Comparison of ENCODE assay signal across 12 mouse cellular contexts in genomic region chr4:64492260-64492962, GRCm38 (mm10).
DNase-seq lines count a peak whose midpoint lies in the region; ATAC-seq and TF ChIP-seq lines count a peak whose summit lies in the region.
"Had no signal": no experiment of that assay in that cellular context is flagged by ENCODE, and none has a peak within 500 bp of the region (broad histone marks: within the 10 kb centered on the region; RNA-seq: fewer than 3 reads in every experiment).

No protein-coding gene starts in this region.

- H3K27me3 ChIP-seq in kidney, postnatal 0 days (ENCODE audit: insufficient read depth, low read length) = no peaks in the 10 kb centered on the region
- no peaks in the 10 kb centered on the region for H3K27me3 ChIP-seq in E14TG2a.4 (ENCODE audit: insufficient read depth, low read length)
- H3K27me3 ChIP-seq in hindbrain, postnatal 0 days (ENCODE audit: insufficient read depth, low read length) = no peaks in the 10 kb centered on the region
- H3K27me3 ChIP-seq: limb, embryonic 12.5 days; neural tube, embryonic 13.5 days; stomach, embryonic 15.5 days had no signal

- H3K27ac ChIP-seq in kidney, postnatal 0 days = no peak overlapping the region
- no peak overlapping the region for H3K27ac ChIP-seq in hindbrain, postnatal 0 days
- H3K27ac ChIP-seq: limb, embryonic 12.5 days; neural tube, embryonic 13.5 days; stomach, embryonic 15.5 days had no signal

- no peaks in the 10 kb centered on the region for H3K9me3 ChIP-seq in kidney, postnatal 0 days (replicated peaks; ENCODE audit: low read length)
- no peaks in the 10 kb centered on the region for H3K9me3 ChIP-seq in E14TG2a.4 (ENCODE audit: low read length)
- H3K9me3 ChIP-seq in hindbrain, postnatal 0 days (ENCODE audit: low read length) = no peaks in the 10 kb centered on the region
- H3K9me3 ChIP-seq: limb, embryonic 12.5 days; neural tube, embryonic 13.5 days; stomach, embryonic 15.5 days had no signal

- peak; percentile 89 for DNase-seq in kidney, postnatal 0 days (ENCODE audit: low spot score)
- no peak for DNase-seq in kidney, postnatal 36 days
- peak; percentile 7 for DNase-seq in R1 (ENCODE audit: low read depth, low spot score)
- peak; percentile 74 for DNase-seq in hindbrain, postnatal 0 days (ENCODE audit: low spot score)
- no peak for DNase-seq in kidney, adult 18-20 months
- DNase-seq: heart, postnatal 14 days had no signal

- no peak overlapping the region for H3K4me2 ChIP-seq in kidney, postnatal 0 days (ENCODE audit: low read length)
- no peak overlapping the region for H3K4me2 ChIP-seq in hindbrain, postnatal 0 days (ENCODE audit: low read depth, low read length)
- H3K4me2 ChIP-seq: limb, embryonic 12.5 days; neural tube, embryonic 13.5 days; stomach, embryonic 15.5 days had no signal

- no peak for ATAC-seq in kidney, postnatal 0 days (replicated peaks; ENCODE audit: low FRiP score, low read depth)
- peak; percentile 58 for ATAC-seq in hindbrain, postnatal 0 days
- ATAC-seq in erythroblast, adult 5-6 weeks (replicated peaks; ENCODE audit: low FRiP score, poor library complexity, severe bottlenecking) = no peak
- ATAC-seq in CD4-positive, CD25-positive, alpha-beta regulatory T cell, adult 4 months = no peak

- H3K9ac ChIP-seq in kidney, postnatal 0 days (ENCODE audit: low read depth, low read length) = no peak overlapping the region
- no peak overlapping the region for H3K9ac ChIP-seq in hindbrain, postnatal 0 days (replicated peaks; ENCODE audit: low read length)
- H3K9ac ChIP-seq: limb, embryonic 12.5 days; neural tube, embryonic 13.5 days; stomach, embryonic 15.5 days had no signal

- TF ChIP-seq CTCF in kidney, postnatal 0 days (IDR thresholded peaks at IDR 0.05; ENCODE audit: low read depth) = peak; percentile 85
- TF ChIP-seq CTCF in E14TG2a.4 (conservative IDR thresholded peaks at IDR 0.05; ENCODE audit: low read length) = peak; percentile 33; the same call in 1 of the 2 replicates
- peak; percentile 76 for TF ChIP-seq CTCF in hindbrain, postnatal 0 days (IDR thresholded peaks at IDR 0.05; ENCODE audit: low read depth)

- no peaks in the 10 kb centered on the region for H3K36me3 ChIP-seq in kidney, postnatal 0 days (ENCODE audit: insufficient read depth, low read length)
- no peaks in the 10 kb centered on the region for H3K36me3 ChIP-seq in E14TG2a.4 (ENCODE audit: insufficient read depth, low read length)
- H3K36me3 ChIP-seq in hindbrain, postnatal 0 days (ENCODE audit: insufficient read depth, low read length) = no peaks in the 10 kb centered on the region
- H3K36me3 ChIP-seq: limb, embryonic 12.5 days; neural tube, embryonic 13.5 days; stomach, embryonic 15.5 days had no signal

- 92% methylated on average over 1 of the region's 1 CpGs for WGBS in kidney, postnatal 0 days
- WGBS in hindbrain, postnatal 0 days = 90% methylated on average over 1 of the region's 1 CpGs

- no peak overlapping the region for H3K4me3 ChIP-seq in kidney, postnatal 0 days (replicated peaks; ENCODE audit: low read depth, low read length)
- H3K4me3 ChIP-seq in E14TG2a.4 (replicated peaks; ENCODE audit: low read length) = no peak overlapping the region
- no peak overlapping the region for H3K4me3 ChIP-seq in hindbrain, postnatal 0 days (ENCODE audit: low read length)
- H3K4me3 ChIP-seq: limb, embryonic 12.5 days; neural tube, embryonic 13.5 days; stomach, embryonic 15.5 days had no signal

- no peaks in the 10 kb centered on the region for H3K4me1 ChIP-seq in kidney, postnatal 0 days (replicated peaks; ENCODE audit: insufficient read depth, low read length)
- H3K4me1 ChIP-seq in E14TG2a.4 (replicated peaks; ENCODE audit: low read depth, low read length) = no peaks in the 10 kb centered on the region
- 0 out of 2 replicates have a peak, but pooled peaks cover 3% of the 10 kb centered on the region for H3K4me1 ChIP-seq in hindbrain, postnatal 0 days (ENCODE audit: insufficient read depth, low read length)
- H3K4me1 ChIP-seq: limb, embryonic 12.5 days; neural tube, embryonic 13.5 days; stomach, embryonic 15.5 days had no signal

Comparison
In these comparisons a context has a peak if more than half of its experiments do, and no peak if none do; other contexts are left out.
1. DNase-seq: peak in kidney, postnatal 0 days (single experiment), R1 (single experiment) and hindbrain, postnatal 0 days (single experiment); none in kidney, postnatal 36 days (0 of 2) and kidney, adult 18-20 months (single experiment).
2. CTCF ChIP-seq: peak in every context shown above with its lines; median percentile 85 in kidney, postnatal 0 days; 76 in hindbrain, postnatal 0 days; 33 in E14TG2a.4.